Mouse (Mus musculus) lung, postnatal 0 days (tissue): ENCODE results near the gene Meox1. TPM values are rescaled to one million over a fixed set of nuclear protein-coding genes. Genes with fewer than 3 reads are reported as not detected.

Experiments
- ATAC-seq: fragments of 200-750 bp; cut with Nextera tagmentation; 2 replicates; pipeline ENCODE4 v1.8.0; 2017; ENCODE audit warnings: moderate library complexity
- DNase-seq: peaks from one replicate; pipeline ENCODE4 v3.0.0-alpha.2; 2016; ENCODE audit warnings: low spot score
- H3K27ac ChIP-seq: fragments of 300-500 bp; sonication (generic); 2 replicates; pipeline ENCODE4 v1.5.1; 2014; ENCODE audit warnings: antibody characterized with exemption, mild to moderate bottlenecking, low read length, mixed read lengths
- H3K27me3 ChIP-seq: fragments of 300-500 bp; sonication (generic); replicated peaks from 2 replicates; pipeline ENCODE4 v1.6.1; 2014; ENCODE audit warnings: low read length, mixed read lengths; ENCODE audit not compliant: insufficient read depth
- H3K36me3 ChIP-seq: fragments of 300-500 bp; sonication (generic); 2 replicates; pipeline ENCODE4 v1.6.1; 2014; ENCODE audit warnings: low read length, mixed read lengths; ENCODE audit not compliant: insufficient read depth
- H3K4me1 ChIP-seq: fragments of 300-500 bp; sonication (generic); 2 replicates; pipeline ENCODE4 v1.6.1; 2014; ENCODE audit warnings: antibody characterized with exemption, low read depth, low read length, mixed read lengths; ENCODE audit not compliant: insufficient read depth
- H3K4me2 ChIP-seq: fragments of 300-500 bp; sonication (generic); replicated peaks from 2 replicates; pipeline ENCODE4 v1.6.1; 2014; ENCODE audit warnings: low read depth, mild to moderate bottlenecking, low read length, moderate library complexity, mixed read lengths
- H3K4me3 ChIP-seq: fragments of 300-500 bp; sonication (generic); 2 replicates; pipeline ENCODE4 v1.5.1; 2014; ENCODE audit warnings: low read depth, low read length
- H3K9ac ChIP-seq: fragments of 300-500 bp; sonication (generic); replicated peaks from 2 replicates; pipeline ENCODE4 v1.6.1; 2014; ENCODE audit warnings: low read depth, mild to moderate bottlenecking
- H3K9me3 ChIP-seq: fragments of 300-500 bp; sonication (generic); 2 replicates; pipeline ENCODE4 v1.6.1; 2016; ENCODE audit warnings: low read length, mixed read lengths
- CTCF ChIP-seq: IDR thresholded peaks from 2 replicates; pipeline ENCODE4 v1.5.1; 2016; ENCODE audit warnings: antibody characterized with exemption, mild to moderate bottlenecking
- EP300 ChIP-seq: IDR thresholded peaks from 2 replicates; pipeline ENCODE4 v1.6.1; 2016; ENCODE audit warnings: antibody characterized with exemption, mild to moderate bottlenecking, control low read depth
- WGBS: fragments of 180-500 bp; shearing (Covaris S2); extraction: QIAGEN DNeasy Blood & Tissue Kit; methylation state at CpG from one replicate; pipeline ENCODE4 v1.1.7; 2014; 5-methylcytosine and 5-hydroxymethylcytosine counted together
- polyA plus RNA-seq: library from polyadenylated mRNA; unstranded; fragments of >200 nt; fragmentation: Nextera tagmentation; extraction: Ambion mirVana; gene quantifications from 2 replicates; pipeline ENCODE4 v1.2.1, GENCODE M21; 2015

Gene Meox1
- polyA plus RNA-seq, 1 experiment from 2014 or later, result 8.1 TPM

DNA sequence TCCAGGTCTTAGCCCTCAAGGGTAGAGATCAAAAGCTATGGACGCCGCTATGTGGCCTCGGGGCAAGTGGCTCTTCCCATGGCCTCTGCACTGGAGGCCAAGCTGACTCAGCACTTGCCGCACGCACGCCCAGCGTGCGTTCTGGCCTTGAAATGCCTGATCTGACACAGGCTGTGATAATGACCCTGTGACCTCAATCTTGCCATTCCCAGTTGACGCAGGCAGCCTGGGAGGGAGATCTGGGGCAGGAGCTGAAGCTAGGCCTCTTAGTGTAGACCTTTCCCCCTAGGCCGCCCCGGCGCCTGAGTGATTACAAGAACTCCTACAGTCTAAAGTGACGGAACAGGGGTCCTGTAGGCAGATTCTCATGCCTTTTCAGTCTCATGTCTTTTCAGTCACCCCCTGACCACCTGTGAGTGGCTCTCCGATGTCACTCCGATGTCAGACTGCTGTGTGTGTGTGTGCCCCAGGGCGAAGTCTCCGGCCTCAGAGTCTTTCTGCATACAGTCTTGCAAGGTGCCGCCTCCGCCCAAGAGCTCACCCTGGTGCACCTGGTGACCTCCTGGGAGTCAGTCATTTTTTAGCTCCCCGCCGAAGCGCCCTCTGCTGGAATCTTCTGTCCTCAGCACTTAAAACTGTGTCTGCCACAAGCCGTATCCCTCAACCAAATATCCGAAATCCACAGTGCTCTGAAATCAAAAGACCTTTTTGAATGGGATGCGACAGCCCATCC, 34.0 kb upstream of the Meox1 start:
- Histone ChIP-seq H3K9ac (no peak overlapping the region), H3K4me2 (no peak overlapping the region), H3K4me3 (no peak overlapping the region), H3K4me1 (no peaks in the 10 kb centered on the region), H3K27me3 (no peaks in the 10 kb centered on the region), H3K36me3 (no peaks in the 10 kb centered on the region), H3K27ac (no peak overlapping the region), H3K9me3 (no peaks in the 10 kb centered on the region)
- ATAC-seq, result no peak
- DNase-seq, result no peak
- WGBS, result 36% methylated on average over 25 of the region's 25 CpGs
- TF ChIP-seq CTCF (peak; percentile 58), EP300 (no peak)

GRCm38 (mm10) chr11:101926951-101927589, 32.9 kb upstream of the Meox1 start:
- DNase-seq, result no peak
- no peaks in the 10 kb centered on the region for H3K27me3 ChIP-seq
- no peak overlapping the region for H3K4me3 ChIP-seq
- WGBS, result 83% methylated on average over 10 of the region's 10 CpGs
- TF ChIP-seq EP300, result no peak
- TF ChIP-seq CTCF, result no peak
- H3K9me3 ChIP-seq, result no peaks in the 10 kb centered on the region
- H3K9ac ChIP-seq, result no peak overlapping the region
- H3K36me3 ChIP-seq, result no peaks in the 10 kb centered on the region
- no peaks in the 10 kb centered on the region for H3K4me1 ChIP-seq
- no peak overlapping the region for H3K4me2 ChIP-seq
- ATAC-seq, result no peak
- no peak overlapping the region for H3K27ac ChIP-seq

GRCm38 (mm10) chr11:101925636-101926035, 31.5 kb upstream of the Meox1 start:
- DNase-seq (no peak), ATAC-seq (no peak)
- Histone ChIP-seq H3K36me3 (no peaks in the 10 kb centered on the region), H3K4me2 (no peak overlapping the region), H3K27ac (no peak overlapping the region), H3K9ac (no peak overlapping the region), H3K4me3 (no peak overlapping the region), H3K4me1 (no peaks in the 10 kb centered on the region), H3K27me3 (no peaks in the 10 kb centered on the region), H3K9me3 (no peaks in the 10 kb centered on the region)
- TF ChIP-seq CTCF (no peak), EP300 (no peak)
- WGBS, result 78% methylated on average over 6 of the region's 6 CpGs

- H3K4me1 ChIP-seq, result no peaks in the 10 kb centered on the region
- no peak overlapping the region for H3K27ac ChIP-seq
- H3K36me3 ChIP-seq, result no peaks in the 10 kb centered on the region
- no peak for ATAC-seq
- H3K27me3 ChIP-seq, result no peaks in the 10 kb centered on the region
- no peak for DNase-seq
- H3K4me2 ChIP-seq, result no peak overlapping the region
- TF ChIP-seq CTCF (no peak), EP300 (no peak)
- WGBS, result 71% methylated on average over 17 of the region's 19 CpGs
- H3K4me3 ChIP-seq, result no peak overlapping the region
- no peak overlapping the region for H3K9ac ChIP-seq
- no peaks in the 10 kb centered on the region for H3K9me3 ChIP-seq
Measured at GRCm38 (mm10) chr11:101924441-101924976, 30.3 kb upstream of the Meox1 start.

DNA sequence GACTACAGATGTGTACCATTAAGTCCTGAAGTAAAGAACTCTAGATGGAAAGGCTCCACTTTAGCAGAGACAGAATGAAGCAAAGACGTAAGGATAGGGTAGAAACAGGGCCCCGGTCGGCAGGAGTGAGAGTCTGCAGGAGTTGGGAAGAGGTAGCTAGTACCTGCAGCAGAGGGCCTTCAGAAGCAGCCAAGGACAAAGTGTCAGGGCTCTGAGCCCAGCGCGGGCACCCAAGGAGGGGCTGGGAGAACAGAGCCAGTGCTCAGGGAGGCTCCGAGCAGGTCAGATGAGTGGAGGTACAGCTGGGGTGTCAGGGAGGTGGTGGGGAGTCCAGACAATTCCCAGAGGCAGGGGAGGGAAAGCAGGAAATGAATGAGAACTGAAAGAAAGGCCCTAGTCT, 29.8 kb upstream of the Meox1 start:
- Histone ChIP-seq H3K4me1 (no peaks in the 10 kb centered on the region), H3K4me3 (no peak overlapping the region), H3K36me3 (no peaks in the 10 kb centered on the region), H3K9ac (no peak overlapping the region), H3K27me3 (no peaks in the 10 kb centered on the region), H3K27ac (no peak overlapping the region), H3K9me3 (no peaks in the 10 kb centered on the region), H3K4me2 (no peak overlapping the region)
- WGBS, result 77% methylated on average over 6 of the region's 6 CpGs
- TF ChIP-seq CTCF, result no peak
- no peak for TF ChIP-seq EP300
- ATAC-seq (no peak), DNase-seq (no peak)

DNA sequence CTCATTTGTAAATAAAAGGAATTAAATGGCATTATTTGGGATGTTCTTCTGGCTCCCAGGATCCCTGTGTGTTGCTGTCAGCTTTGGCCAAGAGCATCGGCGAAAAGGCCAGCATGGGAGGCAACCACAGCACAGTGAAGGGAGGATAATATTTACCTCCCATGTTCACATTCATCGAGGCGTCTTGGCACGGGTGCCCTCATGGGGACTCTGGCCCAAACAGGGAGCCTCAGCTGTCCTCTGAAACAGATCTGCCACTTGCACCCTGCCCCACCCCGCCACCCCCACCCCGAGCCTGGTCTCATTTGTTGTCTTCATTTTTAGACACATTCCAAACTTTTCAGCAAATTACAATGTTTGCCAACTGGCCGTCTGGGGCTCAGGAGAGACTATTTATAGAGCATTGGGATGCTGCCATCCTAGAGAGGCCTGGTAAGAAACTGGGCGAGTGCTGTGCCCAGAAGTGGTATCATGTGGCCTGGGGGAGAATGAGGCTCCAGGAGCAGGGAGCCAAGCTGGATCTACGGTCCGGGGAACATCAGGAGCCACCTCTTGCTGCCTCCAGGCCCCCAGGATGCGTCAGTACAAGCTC, 27.3 kb upstream of the Meox1 start:
- Histone ChIP-seq H3K9me3 (no peaks in the 10 kb centered on the region), H3K4me3 (no peak overlapping the region), H3K27me3 (no peaks in the 10 kb centered on the region; the same call in 1 of the 2 replicates), H3K36me3 (no peaks in the 10 kb centered on the region), H3K4me1 (no peaks in the 10 kb centered on the region), H3K4me2 (no peak overlapping the region), H3K9ac (no peak overlapping the region), H3K27ac (no peak overlapping the region)
- no peak for TF ChIP-seq CTCF
- TF ChIP-seq EP300, result no peak
- WGBS, result 63% methylated on average over 12 of the region's 12 CpGs
- ATAC-seq, result no peak
- no peak for DNase-seq
